Mouse (Mus musculus): ENCODE measurements at regions not wholly inside any gene's neighbourhood (a gene's known extent, or its start where the extent isn't known, plus 50 kb on each side); places are given as distances from the start of the nearest gene placed in this dataset.

DNA sequence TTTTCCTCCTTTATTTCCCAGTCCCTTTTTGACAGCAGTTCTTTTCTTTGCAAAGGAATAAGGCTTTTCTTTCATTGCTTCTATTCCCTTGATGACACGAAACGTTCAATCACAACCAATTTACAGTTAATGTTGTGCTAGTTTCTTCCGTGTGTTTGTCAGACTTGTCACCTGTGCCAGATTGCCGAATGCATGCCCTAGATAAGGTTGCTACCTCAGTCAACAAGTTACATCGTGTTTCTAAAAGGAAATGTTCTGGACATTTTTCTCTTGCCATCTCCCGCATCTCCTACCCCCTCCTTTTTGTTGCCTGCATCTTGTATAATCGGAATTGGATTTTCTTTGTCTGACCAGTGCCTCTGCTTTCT lies 435.7 kb downstream of the Klf5 start:
- DNase-seq, result no peak

DNA sequence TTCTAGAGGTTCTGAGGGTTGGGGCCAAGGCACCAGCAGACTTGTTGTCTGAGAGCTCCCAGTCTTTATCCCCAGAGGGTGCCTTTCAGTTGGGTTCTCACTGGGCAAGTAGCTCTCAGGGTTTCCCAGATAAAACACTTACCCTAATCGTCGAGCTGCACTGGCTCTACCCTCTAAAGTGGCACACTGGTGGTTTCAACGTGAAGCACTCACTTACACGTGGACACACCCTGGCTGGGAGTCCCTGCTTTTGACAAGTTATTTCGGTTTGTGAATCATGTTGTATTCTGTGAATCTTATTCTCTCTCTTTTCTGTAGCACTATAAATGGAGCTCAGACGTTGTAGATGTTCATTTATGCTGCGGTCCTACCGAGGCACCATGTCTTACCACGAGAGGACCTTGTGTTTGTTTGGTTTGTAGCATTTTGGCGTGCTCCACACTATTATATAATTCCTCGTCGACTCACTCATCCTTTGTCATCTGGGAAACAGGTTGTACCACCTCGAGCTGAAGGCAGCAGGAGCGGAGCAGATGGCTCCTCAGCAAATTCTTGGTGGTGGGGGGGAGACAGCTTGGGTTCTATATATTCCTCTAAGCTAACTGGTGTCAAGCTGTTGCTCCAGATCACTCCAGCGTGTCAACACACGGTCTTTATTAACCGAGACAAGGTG lies 445.3 kb downstream of the Klf5 start:
- DNase-seq, result peak; percentile 3

DNA sequence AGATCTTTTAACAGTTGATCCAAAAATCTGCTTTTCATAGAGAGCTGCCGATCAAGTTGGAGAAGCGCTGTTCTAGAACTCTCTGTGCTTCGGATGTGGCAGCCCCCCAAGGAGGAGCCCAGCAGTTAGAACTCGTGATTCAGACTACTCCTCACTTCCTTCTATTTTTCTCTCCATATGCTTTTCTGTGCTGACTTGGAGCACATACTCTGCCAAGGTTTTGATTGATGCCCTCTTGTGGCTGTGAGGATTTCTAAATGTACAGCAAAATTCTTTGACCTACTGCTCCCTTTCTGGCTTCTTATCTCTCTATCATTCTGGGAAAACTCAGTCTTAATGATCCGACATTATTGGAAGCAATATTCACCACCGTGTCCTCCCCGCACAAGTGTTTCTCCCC lies 446.7 kb downstream of the Klf5 start:
- DNase-seq, result no peak

DNA sequence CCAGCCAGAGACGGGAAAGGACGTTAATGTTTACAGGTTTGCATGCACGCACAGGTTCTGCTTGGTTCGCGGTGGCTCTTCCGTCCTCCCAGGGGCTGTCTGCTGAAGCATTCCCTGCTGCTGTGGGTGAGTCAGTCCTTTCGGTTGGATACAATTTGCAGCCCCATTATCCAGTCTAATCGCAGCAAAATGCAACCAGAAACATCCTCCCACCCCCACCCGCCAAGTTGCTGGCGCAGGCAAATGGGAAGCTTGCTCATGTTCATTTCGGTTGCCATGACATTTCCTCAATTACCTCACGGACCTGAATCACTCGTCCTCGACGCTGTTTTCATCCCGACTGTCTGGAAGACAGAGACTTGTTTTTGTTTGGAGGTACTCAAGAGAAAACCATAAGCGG lies 449.7 kb downstream of the Klf5 start:
- DNase-seq, result no peak

DNA sequence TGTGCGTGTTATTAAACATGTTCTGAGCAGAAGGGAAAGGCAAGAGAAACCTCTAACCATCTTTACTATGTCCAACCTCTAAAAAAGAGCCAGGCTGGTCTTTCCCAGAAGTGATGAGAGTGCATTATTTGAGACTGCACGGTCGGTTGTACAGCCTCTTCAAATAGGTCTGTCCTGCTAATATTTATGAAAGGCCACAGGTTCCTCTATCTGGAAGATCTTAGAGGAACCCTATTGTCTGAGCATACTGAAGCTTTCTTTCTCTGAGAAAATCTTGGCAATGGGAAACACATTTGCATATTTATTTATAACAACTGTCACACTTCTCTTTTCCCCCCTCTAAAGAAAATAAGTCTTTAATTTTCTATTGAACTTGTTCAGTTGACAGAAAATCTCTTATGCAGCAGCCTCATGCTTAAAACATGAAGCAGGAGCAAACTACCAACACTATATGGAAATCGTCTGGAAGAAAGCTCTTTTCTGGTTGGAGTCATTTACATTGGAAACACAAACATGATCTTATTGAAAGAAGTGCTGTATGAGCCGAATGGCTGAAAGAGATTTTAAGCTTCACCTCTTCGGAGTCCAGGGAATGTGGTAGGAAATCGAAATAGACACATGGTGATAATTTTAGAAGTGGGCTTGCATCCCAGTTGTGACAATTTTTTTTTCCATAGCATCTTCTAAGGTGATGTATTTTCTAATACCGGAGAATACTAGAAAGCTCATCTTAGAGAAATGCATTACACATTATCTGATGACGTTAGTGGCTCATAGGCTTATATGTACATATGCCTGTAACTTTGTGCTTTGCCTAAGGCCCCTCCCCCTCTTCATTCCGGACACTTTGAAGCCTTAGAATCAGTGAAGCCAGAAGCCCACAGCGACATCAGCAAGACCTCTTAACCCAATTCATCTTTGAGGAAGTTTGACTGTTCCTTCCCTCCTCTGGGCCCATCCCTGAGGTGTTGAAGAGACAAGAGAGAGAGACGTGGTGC lies 451.1 kb downstream of the Klf5 start:
- DNase-seq, result no peak

DNA sequence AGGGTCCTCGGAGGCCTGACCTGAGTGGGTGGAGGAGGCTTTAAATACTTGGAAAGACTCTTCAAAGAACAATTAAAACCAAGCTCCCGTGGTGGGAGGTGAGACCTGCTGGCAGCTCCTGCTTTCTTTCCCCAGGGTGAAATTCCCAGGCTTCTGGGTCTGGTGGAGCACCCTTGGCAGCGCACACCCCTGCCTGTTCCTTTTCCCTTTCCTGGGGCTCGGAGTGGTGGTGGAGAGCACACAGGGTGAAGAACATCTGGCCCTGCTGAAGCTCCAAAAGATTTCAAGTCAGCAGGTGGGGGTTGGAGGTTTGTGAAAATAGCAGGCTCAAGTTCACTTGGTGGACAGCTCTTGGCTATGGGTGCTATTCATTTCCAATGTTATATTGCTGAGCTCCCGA lies 459.6 kb downstream of the Klf5 start:
- DNase-seq, result no peak

DNA sequence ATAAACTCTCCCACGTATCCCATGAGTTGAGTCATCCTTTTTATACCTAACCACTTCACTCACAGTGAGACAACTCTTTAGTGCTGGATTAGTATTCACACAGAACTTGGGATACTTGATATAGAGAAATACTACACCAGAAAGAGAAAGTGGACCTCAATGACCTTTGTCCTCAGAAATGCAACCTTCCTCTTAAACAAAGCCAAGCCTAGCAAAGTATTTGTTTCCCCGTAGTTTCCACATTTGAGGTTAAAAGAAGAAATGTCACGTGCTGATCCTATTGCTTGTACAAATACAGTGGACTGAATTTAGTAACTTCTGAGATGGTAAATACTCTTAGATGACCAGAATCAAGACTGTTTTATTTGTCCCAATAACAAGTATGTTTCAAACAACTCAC lies 464.8 kb downstream of the Klf5 start:
- no peak for DNase-seq

DNA sequence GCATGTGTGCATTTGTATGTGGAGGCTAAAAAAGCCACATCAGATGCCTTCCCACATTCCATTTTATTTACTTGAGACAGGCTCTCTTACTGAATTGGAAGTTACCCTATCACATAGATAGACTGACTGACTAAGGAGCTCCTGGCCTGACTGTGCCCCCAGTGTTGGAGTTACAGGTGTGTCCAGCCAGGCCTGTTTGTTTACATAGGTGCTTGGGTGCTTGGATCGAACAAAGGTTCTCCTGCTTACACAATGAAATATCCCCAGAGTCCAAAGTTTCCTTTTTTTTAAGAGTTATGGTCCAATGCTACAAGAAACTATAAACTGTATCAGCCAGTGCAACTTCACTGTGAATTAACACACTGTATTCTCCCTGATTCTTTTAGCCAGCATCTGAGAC lies 472.5 kb downstream of the Klf5 start:
- no peak for DNase-seq

DNA sequence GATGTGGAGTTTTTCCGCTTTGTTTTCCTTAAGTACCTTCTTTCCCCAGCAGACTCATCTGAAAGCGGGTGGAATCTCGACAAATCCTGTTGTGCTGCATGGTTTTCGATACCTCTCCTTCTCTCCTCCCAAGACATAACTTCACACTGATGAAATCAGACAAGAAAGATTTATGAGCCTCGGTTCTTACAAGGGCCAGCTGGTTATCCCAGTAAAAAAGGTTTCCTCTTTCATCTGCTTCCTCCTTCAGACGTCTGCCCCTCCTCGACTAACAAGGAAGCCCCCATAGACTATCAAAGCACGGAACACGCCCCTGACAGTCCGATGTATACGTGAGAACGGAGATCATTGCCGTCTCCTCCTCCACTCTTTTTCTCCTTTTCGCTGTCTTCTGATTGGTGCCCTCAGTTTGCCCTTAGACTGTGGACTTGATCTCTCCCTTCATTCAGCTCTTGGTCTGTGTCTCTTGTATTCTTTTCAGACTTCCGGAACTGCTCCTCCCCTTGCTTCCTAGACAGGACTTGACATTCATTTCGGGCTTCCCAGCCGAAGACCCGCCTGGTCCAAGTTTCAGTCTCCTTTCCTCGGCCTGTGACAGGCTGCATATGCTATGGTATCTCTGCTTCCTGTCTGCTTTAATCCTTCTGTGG lies 474.4 kb downstream of the Klf5 start:
- DNase-seq, result no peak

DNA sequence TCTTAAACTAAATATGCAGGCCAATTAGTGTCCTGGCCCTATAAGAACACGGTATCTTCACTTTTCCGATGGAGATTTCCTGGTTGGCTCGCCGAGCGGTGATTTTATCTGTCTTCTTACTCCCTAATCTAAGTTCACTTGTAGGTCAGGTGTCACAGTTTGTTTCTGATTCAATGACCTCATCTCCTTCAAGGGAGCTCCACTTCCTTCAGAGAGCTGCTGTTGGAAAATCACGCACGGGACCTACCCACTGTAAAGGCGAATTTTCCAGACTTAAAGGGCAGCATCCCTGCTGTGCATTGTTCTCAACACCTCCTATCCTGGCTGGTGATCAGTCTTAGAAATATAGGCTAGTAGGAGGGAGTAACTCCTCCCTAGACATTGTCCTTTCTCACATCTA lies 480.0 kb downstream of the Klf5 start:
- no peak for DNase-seq

DNA sequence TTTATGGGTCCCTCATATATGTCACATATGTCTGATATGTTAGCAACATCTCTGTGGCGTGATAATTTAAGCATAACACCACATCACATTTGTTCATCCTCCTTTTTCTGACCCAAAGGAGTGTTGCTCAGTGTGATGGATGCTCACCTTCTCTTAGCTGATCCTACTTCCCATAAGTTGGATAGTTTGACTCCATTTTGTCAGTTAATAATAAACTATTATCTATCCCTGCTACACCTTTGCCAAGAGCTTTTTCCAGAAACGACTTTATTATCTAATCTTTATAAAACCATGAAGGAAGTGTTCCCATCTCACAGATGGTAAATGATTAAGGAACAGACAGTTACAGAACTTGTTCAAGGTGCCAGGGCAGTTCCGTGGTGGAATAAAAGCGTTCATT lies 480.5 kb downstream of the Klf5 start:
- no peak for DNase-seq

DNA sequence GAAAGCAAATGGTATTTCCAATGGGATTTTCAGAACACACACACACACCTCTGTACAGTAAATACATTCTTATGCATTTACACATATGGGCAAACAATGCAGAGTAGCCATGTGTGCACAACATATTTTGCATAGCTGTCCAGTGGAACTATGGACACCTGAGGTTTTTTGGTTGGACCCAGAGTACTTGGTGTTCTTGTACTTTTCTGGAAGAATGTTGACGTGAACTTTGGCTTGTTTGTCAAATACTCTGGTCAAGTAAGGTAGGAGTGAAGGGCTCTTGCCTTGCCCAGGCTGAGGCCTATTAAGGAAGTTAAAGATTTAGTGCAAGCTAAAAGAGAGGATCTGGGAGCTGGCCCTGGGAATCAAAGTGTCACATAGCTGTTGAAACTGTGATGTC lies 485.2 kb downstream of the Klf5 start:
- DNase-seq, result no peak

DNA sequence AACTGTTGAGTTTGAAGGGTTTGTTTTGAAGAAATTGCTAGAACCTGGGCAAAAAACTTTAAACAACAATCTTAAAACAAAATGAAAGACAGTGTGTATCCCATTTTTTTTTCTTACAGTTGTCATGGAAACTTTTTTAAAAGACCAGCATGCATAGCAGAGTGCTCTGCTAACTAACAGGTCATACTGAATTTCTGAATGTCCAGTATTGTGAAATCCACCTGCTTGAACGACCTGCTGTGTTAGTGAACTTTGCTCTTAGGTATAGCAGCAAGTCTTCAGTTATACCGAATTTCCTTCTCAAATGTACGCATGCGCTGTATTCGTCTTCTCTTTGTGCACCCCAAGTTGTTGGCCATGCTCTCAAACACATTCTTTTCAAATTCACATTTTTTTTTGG lies 486.6 kb downstream of the Klf5 start:
- no peak for DNase-seq

DNA sequence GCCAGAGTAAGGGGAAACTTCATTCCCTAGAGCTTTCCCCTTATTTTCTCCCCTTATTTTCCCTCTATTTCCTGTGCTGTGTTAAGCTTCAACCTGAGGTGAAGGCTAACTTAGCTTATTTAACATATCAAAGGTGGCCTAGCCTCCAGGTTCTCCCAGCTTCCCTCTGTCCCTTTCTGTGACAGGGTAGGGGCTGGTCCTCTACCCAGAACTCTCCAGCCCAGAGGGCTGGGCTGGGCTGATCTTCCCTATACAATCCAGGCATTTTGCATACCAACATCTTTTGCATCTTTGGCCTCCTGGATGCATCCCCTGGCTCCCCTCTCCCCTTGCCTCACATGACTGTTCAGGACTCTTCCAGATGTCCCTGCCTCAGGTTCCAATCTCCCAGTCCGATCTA lies 487.9 kb downstream of the Klf5 start:
- no peak for DNase-seq

DNA sequence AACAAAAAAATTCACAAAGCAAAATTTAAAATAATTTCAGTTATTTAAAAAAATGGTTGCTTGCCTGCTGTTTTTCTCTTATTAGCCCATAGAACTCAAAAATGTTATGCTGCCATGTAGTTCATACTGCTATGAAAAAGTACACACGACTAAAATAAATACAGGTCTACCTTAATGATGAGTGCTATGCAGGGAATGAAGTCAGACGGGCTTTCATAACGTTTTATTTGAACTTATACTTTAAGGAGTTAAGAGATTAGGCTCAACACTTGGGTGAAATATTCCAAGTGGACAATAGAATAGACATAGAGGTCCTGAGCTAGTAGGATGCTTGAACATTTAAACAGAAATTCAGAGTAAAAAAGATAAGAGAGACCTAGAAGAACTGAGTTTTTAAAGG lies 489.7 kb downstream of the Klf5 start:
- no peak for DNase-seq

DNA sequence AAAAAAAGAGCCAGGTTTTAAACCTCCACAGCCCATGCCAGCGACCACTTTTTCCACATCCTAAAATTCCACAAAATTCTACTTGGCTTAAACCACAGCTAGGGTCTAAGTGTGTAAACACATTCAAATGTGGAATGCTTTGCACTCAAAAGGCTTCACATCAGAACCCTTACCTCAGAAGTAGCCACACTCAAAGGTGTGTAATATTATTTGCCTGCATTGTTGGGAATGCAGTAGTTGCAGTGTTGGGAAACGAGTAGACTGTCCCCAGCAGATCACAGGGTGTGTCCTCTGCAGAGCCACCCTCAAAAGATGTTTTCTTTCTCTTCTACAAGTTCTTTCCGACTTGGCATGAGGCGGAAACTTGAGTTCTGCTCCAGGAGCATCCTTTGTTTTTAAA lies 488.2 kb downstream of the Klf12 start:
- DNase-seq, result no peak

DNA sequence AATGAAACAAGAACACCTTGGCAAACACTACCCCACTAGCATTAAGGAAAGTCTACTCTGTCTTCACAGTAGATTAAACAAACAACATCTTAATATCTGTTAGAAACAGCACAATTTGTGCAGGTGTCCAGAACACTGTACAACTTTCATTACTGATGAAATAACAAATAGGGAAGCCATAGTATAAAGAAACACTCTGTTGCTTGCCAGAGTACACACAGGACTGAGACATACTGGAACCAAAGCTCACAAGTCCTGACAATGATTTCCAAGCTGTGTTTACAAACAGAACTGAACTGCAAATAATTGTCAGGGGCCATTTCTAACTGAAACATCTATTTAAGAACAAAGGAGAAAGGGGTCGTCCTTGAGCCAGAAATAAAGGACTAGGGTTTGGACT lies 478.4 kb downstream of the Klf12 start:
- no peak for DNase-seq

DNA sequence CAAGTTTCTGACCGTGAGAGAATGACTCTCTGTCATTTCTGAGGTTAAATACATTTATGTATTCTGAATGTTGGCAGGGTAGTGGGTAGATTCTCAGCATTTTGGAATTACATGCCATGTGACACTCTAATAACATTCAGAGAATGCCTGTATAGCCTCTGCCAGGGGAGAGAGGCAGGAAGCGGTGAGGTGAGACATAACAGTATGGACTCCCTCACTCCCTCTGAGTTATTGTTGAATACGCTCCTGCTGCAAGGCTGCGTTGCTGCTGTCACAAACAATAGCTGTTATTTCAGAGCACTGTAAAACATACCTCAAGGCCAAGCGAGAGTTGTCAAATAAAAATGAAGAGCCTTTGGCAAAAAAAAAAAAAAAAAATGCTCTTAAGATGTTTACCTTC lies 477.9 kb downstream of the Klf12 start:
- DNase-seq, result no peak

DNA sequence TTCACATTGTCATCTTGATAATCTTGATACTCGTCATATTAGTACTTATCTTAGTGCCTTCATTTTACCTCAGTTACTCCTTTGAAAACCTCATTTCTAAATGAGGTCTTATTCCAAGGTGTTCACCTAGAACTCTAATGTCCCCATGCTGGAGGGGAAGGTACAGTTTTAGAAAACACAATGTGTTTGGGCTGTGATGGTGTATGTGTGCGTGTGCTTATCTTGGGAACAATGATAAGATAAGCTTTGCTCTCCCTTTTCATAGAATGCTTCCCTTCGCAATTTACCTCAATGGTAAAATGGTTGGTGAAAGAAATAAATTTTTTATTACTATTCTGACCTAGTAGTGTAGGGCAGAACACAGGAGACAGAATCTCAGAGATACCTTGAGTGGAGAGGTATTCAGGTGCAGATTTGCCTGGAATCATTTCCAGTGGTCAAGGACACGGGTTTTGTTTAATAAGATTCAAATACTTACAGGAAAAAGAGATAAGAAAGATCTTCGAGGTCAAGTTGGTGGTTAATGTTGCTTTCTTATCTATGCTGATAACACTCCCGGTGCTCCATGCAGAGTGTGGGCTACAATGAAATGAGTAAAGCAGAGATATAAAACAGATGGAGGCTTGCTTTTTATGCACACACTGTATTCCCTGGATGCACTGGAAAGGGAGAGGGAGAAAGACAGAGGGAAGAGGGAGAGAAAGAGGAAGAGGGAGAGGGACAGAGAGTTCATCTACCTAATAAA lies 471.6 kb downstream of the Klf12 start:
- no peak for DNase-seq

All from cerebellum, adult 9-11 months (tissue).